Mouse (Mus musculus) 416B (cell line): ENCODE results near the gene Gm10097.

Experiments used
- DNase-seq: peaks from one replicate; pipeline ENCODE4 v3.0.0; 2011; ENCODE audit warnings: low read depth

Gm10097 gene

GRCm38 (mm10) chr10:5083716-5084115, 14.7 kb downstream of the Gm10097 start:
- DNase-seq, result peak; percentile 35

DNA sequence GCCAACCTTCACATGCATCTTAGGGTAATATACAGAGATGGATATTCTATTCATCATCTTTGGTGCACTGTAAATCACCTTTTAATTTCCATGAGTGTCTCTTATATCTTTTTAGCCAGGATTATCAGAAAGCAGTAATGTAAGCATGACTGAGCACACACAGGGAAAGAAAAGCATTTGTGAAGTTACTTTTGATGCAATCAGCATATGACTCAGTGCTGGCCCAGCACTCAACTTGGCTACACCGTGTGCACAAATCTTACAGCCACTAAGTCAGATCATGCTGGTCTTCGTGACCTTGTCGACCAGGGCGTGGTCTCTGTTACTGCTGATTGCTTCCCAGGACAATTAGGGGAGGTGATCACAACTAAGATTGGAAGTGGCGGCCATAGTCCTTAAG, 16.8 kb downstream of the Gm10097 start:
- DNase-seq, result peak; percentile 46

DNA sequence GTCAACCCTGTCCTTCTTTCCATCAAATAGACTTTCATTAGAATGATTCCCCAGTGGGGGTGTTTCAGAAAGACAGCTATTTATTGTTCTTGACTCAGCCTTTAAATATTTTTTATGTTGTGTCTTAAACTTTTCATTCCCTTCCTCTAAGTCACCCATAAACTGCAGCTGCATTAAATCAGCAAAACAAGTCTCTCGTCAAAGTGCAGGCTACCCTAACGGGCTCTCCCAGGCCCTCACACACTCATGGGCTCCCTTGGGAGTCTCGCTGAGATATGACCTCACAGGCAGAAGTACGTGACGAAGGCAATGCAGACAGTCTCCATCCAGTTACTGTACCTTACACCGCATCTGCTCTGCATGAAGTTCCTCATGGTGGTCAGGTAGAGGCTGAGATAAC, 17.3 kb downstream of the Gm10097 start:
- no peak for DNase-seq

- no peak for DNase-seq
These were observed 18.3 kb downstream of the Gm10097 start for GRCm38 (mm10) chr10:5087336-5087735.

DNA sequence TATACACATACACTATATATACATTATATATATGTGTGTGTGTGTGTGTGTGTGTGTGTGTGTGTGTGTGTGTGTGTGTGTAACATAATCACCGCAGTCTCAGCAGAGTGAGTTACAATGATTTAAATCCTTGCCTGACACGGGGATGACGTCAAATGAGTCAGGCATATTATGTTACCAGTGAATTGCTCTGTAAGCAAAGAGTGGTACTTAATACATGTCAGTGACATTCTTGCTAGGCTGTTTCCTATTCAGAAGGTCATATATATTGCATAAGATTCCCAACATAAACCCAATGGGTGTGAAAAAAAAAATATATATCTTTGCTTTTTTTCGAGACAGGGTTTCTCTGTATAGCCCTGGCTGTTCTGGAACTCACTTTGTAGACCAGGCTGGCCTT, 20.1 kb downstream of the Gm10097 start:
- peak; percentile 11 for DNase-seq

DNA sequence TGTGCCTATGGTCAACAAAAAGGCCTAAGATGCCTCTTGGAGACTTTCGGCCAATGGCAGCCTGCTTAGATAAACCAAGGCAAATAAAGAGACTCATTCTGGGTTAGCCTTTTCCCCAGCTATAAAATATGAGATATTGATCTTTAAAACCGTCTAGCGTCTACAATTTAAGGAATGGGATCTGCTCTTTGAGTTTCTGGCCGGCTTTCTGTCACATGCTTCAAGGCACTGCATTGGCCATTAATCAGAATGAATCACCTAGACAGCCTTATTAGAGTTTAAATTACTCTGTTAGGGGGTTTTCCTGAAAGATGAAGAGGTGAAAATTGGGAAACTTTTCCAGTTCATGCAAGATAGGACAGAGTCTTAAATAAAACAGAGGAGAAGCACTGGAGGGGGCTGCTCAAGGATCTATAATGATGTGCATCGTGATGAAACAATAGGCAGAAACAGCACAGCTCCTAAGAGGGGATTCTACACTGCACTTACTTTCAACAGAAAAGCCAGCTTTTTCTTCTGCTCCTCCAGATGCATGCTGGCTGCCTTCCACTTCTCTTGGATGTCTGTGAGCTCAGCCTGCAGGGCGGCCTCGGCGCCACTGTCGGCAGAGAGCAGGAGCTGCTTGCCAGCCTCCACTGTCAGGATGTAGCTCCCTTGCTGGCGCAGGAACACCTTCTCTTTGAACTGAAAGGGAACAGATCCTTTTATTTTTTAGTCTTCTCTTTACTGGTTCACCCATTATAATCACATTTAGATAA, 28.2 kb downstream of the Gm10097 start:
- no peak for DNase-seq

DNA sequence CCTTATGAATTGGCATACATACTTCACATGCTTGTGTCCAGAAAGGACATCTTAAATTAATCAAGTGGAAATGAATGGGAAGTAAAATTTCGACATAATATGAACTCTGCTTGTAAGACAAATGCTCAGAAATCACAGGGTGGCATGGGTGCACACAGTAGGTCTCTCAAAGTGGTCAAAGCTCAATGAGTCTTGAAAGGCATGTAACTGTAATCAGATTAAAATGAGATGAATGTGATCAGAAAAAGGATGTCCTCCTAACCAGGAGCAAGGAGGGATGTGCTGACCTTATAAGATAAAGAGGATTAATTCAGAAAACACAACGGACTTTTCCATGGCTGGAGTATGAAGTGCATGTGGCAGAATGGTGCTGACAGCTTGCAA, 28.8 kb downstream of the Gm10097 start:
- no peak for DNase-seq

- DNase-seq, result no peak
These were observed 41.8 kb downstream of the Gm10097 start for GRCm38 (mm10) chr10:5110773-5111172.

DNA sequence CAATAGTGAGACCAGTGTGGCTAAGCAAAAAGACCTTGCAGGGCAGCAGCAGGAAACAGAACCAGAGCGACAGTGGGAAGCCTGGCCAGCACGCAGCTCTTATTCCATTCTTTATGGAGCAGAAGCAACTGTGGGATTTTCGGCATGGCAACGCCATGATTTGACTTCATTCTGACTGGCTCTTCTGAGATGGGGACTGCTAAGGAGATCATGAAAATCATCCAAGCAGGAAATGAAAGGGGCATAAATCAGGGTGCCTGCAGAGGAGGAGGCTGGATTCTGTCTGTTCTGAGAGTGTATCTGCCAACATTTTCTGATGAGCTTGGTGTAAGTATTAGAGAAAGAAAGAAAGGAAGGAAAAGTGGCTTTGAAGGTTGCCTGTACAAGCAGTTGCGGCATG, 47.2 kb downstream of the Gm10097 start:
- no peak for DNase-seq

DNA sequence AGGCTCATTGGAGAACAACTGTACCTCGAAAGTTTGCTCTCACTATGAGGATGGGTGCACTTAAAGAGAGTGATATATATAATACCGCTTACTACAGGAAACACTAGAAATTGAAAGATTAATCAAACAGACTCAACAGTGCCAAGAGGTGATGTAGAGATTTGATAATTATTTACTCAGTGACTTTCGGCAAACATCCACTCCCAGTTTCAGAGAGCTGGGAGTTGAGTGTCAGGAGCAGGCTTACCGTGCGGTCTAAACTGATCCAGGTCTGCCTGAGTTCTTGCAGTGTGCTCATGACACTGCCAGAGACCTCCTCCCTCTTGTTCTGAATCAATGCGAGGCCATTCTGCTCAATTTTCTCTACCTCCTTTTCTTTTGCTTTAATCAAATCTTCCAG, 47.7 kb downstream of the Gm10097 start:
- DNase-seq, result no peak
